Comparison of ENCODE assay signal across 8 mouse cellular contexts in genomic region chr2:121412843-121413386, GRCm38 (mm10). TPM values are rescaled to one million over a fixed set of nuclear protein-coding genes. Genes with fewer than 3 reads are reported as not detected.
DNase-seq lines count a peak whose midpoint lies in the region; ATAC-seq and TF ChIP-seq lines count a peak whose summit lies in the region.

No protein-coding gene starts in this region.

- H3K9ac ChIP-seq in heart, postnatal 0 days (replicated peaks; ENCODE audit: low read depth, low read length): peak overlapping the region; percentile 91

- H3K36me3 ChIP-seq in testis, adult 2 months (ENCODE audit: control insufficient read depth, insufficient read depth, low read length): peaks cover 6% of the 10 kb centered on the region
- peaks cover 6% of the 10 kb centered on the region; the same call in 1 of the 2 replicates for H3K36me3 ChIP-seq in heart, postnatal 0 days (replicated peaks; ENCODE audit: control insufficient read depth, insufficient read depth, low read length)

- WGBS in heart, postnatal 0 days: 4% methylated on average over 4 of the region's 4 CpGs

- peak; percentile 49 for DNase-seq in embryo, embryonic 10 days (ENCODE audit: low spot score)
- DNase-seq in embryo, embryonic 10.5 days (ENCODE audit: low spot score): no peak
- no peak for DNase-seq in testis, postnatal 10 days (ENCODE audit: low spot score)
- DNase-seq in heart, postnatal 0 days (ENCODE audit: low spot score): no peak
- peak; percentile 22 for DNase-seq in lung, postnatal 25 days (ENCODE audit: low spot score)
- DNase-seq in thymus, postnatal 10 days (ENCODE audit: low spot score in 2 of 2): no peak
- DNase-seq in thymus, postnatal 4 days: no peak

- H3K27me3 ChIP-seq in testis, adult 2 months (ENCODE audit: control insufficient read depth, insufficient read depth, low read length): no peaks in the 10 kb centered on the region
- no peaks in the 10 kb centered on the region for H3K27me3 ChIP-seq in heart, postnatal 0 days (ENCODE audit: control insufficient read depth, insufficient read depth, low read length)

- peak overlapping the region; percentile 92 for H3K27ac ChIP-seq in testis, adult 2 months (ENCODE audit: control insufficient read depth, insufficient read depth, low read depth, low read length)
- peak overlapping the region; percentile 97 for H3K27ac ChIP-seq in heart, postnatal 0 days (ENCODE audit: low read depth)

- H3K4me3 ChIP-seq in testis, adult 2 months (ENCODE audit: control insufficient read depth, low read depth, low read length): peak overlapping the region; percentile 97
- H3K4me3 ChIP-seq in heart, postnatal 0 days (ENCODE audit: low read depth, low read length): peak overlapping the region; percentile 80

- H3K4me2 ChIP-seq in heart, postnatal 0 days (ENCODE audit: low read depth, low read length): peak overlapping the region; percentile 72

- no peak for TF ChIP-seq POLR2A in testis, adult 2 months (IDR thresholded peaks at IDR 0.05; ENCODE audit: control insufficient read depth, low read depth, low read length)

- TF ChIP-seq EP300 in heart, postnatal 0 days (IDR thresholded peaks at IDR 0.05; ENCODE audit: low read depth): no peak

- H3K4me1 ChIP-seq in testis, adult 2 months (ENCODE audit: control insufficient read depth, insufficient read depth, low read length): peaks cover 4% of the 10 kb centered on the region
- H3K4me1 ChIP-seq in heart, postnatal 0 days (ENCODE audit: control insufficient read depth, insufficient read depth): peaks cover 19% of the 10 kb centered on the region; the same call in 1 of the 2 replicates

- TF ChIP-seq CTCF in testis, adult 2 months (IDR thresholded peaks at IDR 0.05; ENCODE audit: control insufficient read depth, insufficient read depth, insufficient replicate concordance, low read depth, low read length): no peak
- TF ChIP-seq CTCF in heart, postnatal 0 days (IDR thresholded peaks at IDR 0.05; ENCODE audit: low read depth): no peak

- ATAC-seq in heart, postnatal 0 days (ENCODE audit: insufficient read depth, low read depth): no peak

- no peaks in the 10 kb centered on the region for H3K9me3 ChIP-seq in heart, postnatal 0 days (replicated peaks; ENCODE audit: control insufficient read depth, low read length)

RNA-seq across cellular contexts. Expression of gene Pdia3, which starts 0.7 kb away (rescaled TPM):
- 223 and 230 TPM in 2 replicates for polyA plus RNA-seq in testis, adult 2 months (2012; rRNA removed)
- total RNA-seq in heart, postnatal 0 days (2014; rRNA removed; ENCODE audit: low replicate concordance): 35.6 and 44.2 TPM in 2 replicates
- polyA plus RNA-seq in heart, postnatal 0 days (2015; fragmentation: Nextera tagmentation; extraction: Ambion mirVana): 211 and 237 TPM in 2 replicates

RNA-seq across cellular contexts. Expression of gene Catsper2, which starts 0.7 kb away (rescaled TPM):
- 111 and 151 TPM in 2 replicates for polyA plus RNA-seq in testis, adult 2 months (2012; rRNA removed)
- total RNA-seq in heart, postnatal 0 days (2014; rRNA removed; ENCODE audit: low replicate concordance): 1.3 and 3.7 TPM in 2 replicates
- 4.5 and 5.2 TPM in 2 replicates for polyA plus RNA-seq in heart, postnatal 0 days (2015; fragmentation: Nextera tagmentation; extraction: Ambion mirVana)

RNA-seq across cellular contexts. Expression of gene Strc, which starts 25.9 kb away (rescaled TPM):
- polyA plus RNA-seq in testis, adult 2 months (2012; rRNA removed): 0.11 and 0.12 TPM in 2 replicates
- not detected in 2 replicates for total RNA-seq in heart, postnatal 0 days (2014; rRNA removed; ENCODE audit: low replicate concordance)
- not detected in 2 replicates for polyA plus RNA-seq in heart, postnatal 0 days (2015; fragmentation: Nextera tagmentation; extraction: Ambion mirVana)

RNA-seq across cellular contexts. Expression of gene Ell3, which starts 31.2 kb away (rescaled TPM):
- polyA plus RNA-seq in testis, adult 2 months (2012; rRNA removed): 4.9 and 5.8 TPM in 2 replicates
- not detected in 2 replicates for total RNA-seq in heart, postnatal 0 days (2014; rRNA removed; ENCODE audit: low replicate concordance)
- polyA plus RNA-seq in heart, postnatal 0 days (2015; fragmentation: Nextera tagmentation; extraction: Ambion mirVana): 0.36 and 0.55 TPM in 2 replicates

RNA-seq across cellular contexts. Expression of gene Serf2, which starts 36.1 kb away (rescaled TPM):
- 192 and 208 TPM in 2 replicates for polyA plus RNA-seq in testis, adult 2 months (2012; rRNA removed)
- total RNA-seq in heart, postnatal 0 days (2014; rRNA removed; ENCODE audit: low replicate concordance): 1,358 and 1,465 TPM in 2 replicates
- polyA plus RNA-seq in heart, postnatal 0 days (2015; fragmentation: Nextera tagmentation; extraction: Ambion mirVana): 616 and 625 TPM in 2 replicates

Comparison
In these comparisons a context has a peak if more than half of its experiments do, and no peak if none do; other contexts are left out.
1. DNase-seq: peak in embryo, embryonic 10 days (single experiment) and lung, postnatal 25 days (single experiment); none in embryo, embryonic 10.5 days (single experiment), testis, postnatal 10 days (single experiment), heart, postnatal 0 days (single experiment), thymus, postnatal 10 days (0 of 2) and thymus, postnatal 4 days (single experiment).
2. RNA of gene Catsper2, which starts 0.7 kb away (polyA plus RNA-seq): 111 to 151 TPM in testis, adult 2 months; 4.5 to 5.2 TPM in heart, postnatal 0 days; every median in the first group is over 10 times any median in the second.